Mouse (Mus musculus) forebrain, embryonic 10.5 days (tissue): ENCODE data around the gene Ttn. TPM values are rescaled to one million over a fixed set of nuclear protein-coding genes. Genes with fewer than 3 reads are reported as not detected.

ENCODE experiments used
- DNase-seq: peaks from one replicate; pipeline ENCODE4 v3.0.0-alpha.2; 2017; ENCODE audit warnings: low spot score; ENCODE audit errors: extremely low spot score
- H3K27ac ChIP-seq: fragments of 300-500 bp; sonication (generic); 2 replicates; pipeline ENCODE4 v1.5.1; 2016; ENCODE audit warnings: mild to moderate bottlenecking
- H3K27me3 ChIP-seq: fragments of 300-500 bp; sonication (generic); 2 replicates; pipeline ENCODE4 v1.6.1; 2016; ENCODE audit warnings: mild to moderate bottlenecking; ENCODE audit not compliant: poor library complexity, severe bottlenecking
- H3K36me3 ChIP-seq: fragments of 300-500 bp; sonication (generic); replicated peaks from 2 replicates; pipeline ENCODE4 v1.6.1; 2016; ENCODE audit warnings: mild to moderate bottlenecking, moderate library complexity
- H3K4me1 ChIP-seq: fragments of 300-500 bp; sonication (generic); 2 replicates; pipeline ENCODE4 v1.6.1; 2016
- H3K4me3 ChIP-seq: fragments of 300-500 bp; sonication (generic); 2 replicates; pipeline ENCODE4 v1.5.1; 2016; ENCODE audit warnings: mild to moderate bottlenecking, moderate library complexity
- H3K9me3 ChIP-seq: fragments of 300-500 bp; sonication (generic); 2 replicates; pipeline ENCODE4 v1.6.1; 2016; ENCODE audit warnings: mild to moderate bottlenecking, moderate library complexity
- WGBS: fragments of 180-500 bp; shearing (Covaris S2); methylation state at CpG from one replicate; pipeline ENCODE4 v1.1.7; 2016; 5-methylcytosine and 5-hydroxymethylcytosine counted together
- polyA plus RNA-seq: library from polyadenylated mRNA; unstranded; fragments of >200 nt; fragmentation: Nextera tagmentation; extraction: Ambion mirVana; gene quantifications from 2 replicates; pipeline ENCODE4 v1.2.1, GENCODE M21; 2016

The Ttn gene
- polyA plus RNA-seq, 1 experiment from 2014 or later: 0.05 TPM

DNA sequence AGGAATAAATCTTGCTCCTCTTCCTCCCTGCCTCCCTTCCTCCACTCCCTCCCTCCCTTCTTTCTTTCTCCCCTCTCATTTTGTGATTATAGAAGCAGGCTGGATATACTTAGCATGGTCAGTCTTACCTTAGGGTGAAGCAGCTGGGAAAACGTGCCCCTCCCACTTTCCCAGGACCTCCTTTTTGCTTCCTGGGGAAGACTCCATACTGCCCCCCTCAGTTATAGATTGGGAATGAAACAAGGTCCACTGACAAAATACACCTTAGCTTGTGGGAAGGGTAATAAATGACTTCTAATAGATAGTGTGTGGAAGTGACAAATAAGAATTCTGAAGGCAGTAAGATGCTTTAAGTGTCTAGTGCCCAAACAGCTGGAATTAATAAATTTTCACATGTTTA is 326.4 kb downstream of the Ttn start:
- peaks cover 6% of the 10 kb centered on the region; the same call in 1 of the 2 replicates for H3K4me1 ChIP-seq
- H3K9me3 ChIP-seq: no peaks in the 10 kb centered on the region
- no peaks in the 10 kb centered on the region for H3K27me3 ChIP-seq
- 25% methylated on average over 1 of the region's 1 CpGs for WGBS
- H3K27ac ChIP-seq: no peak overlapping the region
- DNase-seq: no peak
- H3K4me3 ChIP-seq: no peak overlapping the region
- H3K36me3 ChIP-seq: no peaks in the 10 kb centered on the region

DNA sequence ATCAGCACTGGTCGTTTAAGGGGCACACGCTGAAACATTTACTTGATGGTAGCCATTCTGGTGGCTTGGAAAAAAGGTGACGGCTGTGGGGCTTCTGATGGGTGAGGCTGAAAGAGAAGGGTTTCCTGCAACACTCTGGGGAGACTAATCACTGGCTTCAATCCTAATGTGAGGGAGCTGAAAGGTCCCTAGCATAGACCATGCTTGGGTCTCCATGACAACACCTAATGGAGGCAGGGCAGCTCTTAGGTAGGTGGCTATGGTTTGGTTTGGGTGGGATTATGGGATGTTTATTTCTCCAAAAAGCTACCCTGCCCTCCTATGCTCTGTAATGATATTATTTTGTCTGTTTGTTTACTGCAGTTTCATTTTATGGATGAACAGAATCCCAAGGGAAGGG is 326.9 kb downstream of the Ttn start:
- DNase-seq: no peak
- WGBS: 79% methylated on average over 3 of the region's 3 CpGs
- H3K27me3 ChIP-seq: no peaks in the 10 kb centered on the region
- no peak overlapping the region for H3K27ac ChIP-seq
- H3K36me3 ChIP-seq: no peaks in the 10 kb centered on the region
- no peak overlapping the region for H3K4me3 ChIP-seq
- H3K4me1 ChIP-seq: peaks cover 6% of the 10 kb centered on the region; the same call in 1 of the 2 replicates
- H3K9me3 ChIP-seq: no peaks in the 10 kb centered on the region

DNA sequence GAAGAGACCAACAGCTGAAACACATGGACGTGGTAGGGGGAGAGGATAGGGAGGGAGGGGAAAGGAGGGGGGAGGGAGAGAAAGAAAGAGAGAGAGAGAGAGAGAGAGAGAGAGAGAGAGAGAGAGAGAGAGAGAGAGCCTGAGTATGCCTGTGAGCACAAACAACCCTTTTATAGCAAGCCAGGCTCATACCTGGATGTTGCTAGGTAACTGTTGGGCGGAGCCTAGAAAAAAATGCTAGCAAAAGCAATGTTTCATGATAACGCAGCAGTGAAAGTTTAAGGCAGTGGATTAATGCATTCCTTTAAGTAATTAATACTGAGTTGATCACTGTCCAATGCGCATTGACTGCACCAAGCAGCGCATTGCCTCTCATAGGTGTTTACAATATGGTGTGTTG is 327.7 kb downstream of the Ttn start:
- H3K4me3 ChIP-seq: no peak overlapping the region
- H3K27ac ChIP-seq: no peak overlapping the region
- 83% methylated on average over 5 of the region's 5 CpGs for WGBS
- peaks cover 6% of the 10 kb centered on the region; the same call in 1 of the 2 replicates for H3K4me1 ChIP-seq
- H3K9me3 ChIP-seq: no peaks in the 10 kb centered on the region
- no peak for DNase-seq
- H3K27me3 ChIP-seq: no peaks in the 10 kb centered on the region
- no peaks in the 10 kb centered on the region for H3K36me3 ChIP-seq

Other genes starting within 250 kb of the Ttn start
- gene Ccdc141, start 188.1 kb upstream of the Ttn start, polyA plus RNA-seq: 2.6 and 3.1 TPM in 2 replicates